8 mouse cellular contexts compared by ENCODE assay signal in genomic region chr7:66300680-66301079, GRCm38 (mm10).
DNase-seq lines count a peak whose midpoint lies in the region; ATAC-seq and TF ChIP-seq lines count a peak whose summit lies in the region.

No protein-coding gene starts in this region.

- H3K9ac ChIP-seq in kidney, postnatal 0 days (ENCODE audit: low read depth, low read length): no peak overlapping the region

- TF ChIP-seq POLR2A in lung, adult 2 months (IDR thresholded peaks at IDR 0.05; ENCODE audit: borderline replicate concordance, extremely low read depth, low read depth, low read length): no peak

- DNase-seq in CD4-positive helper T cell, adult 2 months (ENCODE audit: low read depth, low spot score): peak; percentile 78
- DNase-seq in adrenal gland, postnatal 10 days: peak; percentile 86
- peak; percentile 81 for DNase-seq in embryo, embryonic 11.5 days (ENCODE audit: low read depth, low spot score)
- peak; percentile 92 for DNase-seq in heart, embryonic 10.5 days (ENCODE audit: low spot score)
- peak; percentile 90 for DNase-seq in kidney, postnatal 0 days (ENCODE audit: low spot score)
- DNase-seq in lung, adult 2 months: peak; percentile 74
- DNase-seq in ovary, adult 18-20 months (ENCODE audit: low spot score): peak; percentile 51
- DNase-seq in thymus, adult 18-20 months: peak; percentile 26 to 43

- H3K27ac ChIP-seq in heart, embryonic 10.5 days: no peak overlapping the region
- H3K27ac ChIP-seq in kidney, postnatal 0 days: no peak overlapping the region

- no peak overlapping the region for H3K4me2 ChIP-seq in kidney, postnatal 0 days (ENCODE audit: low read length)

- ATAC-seq in kidney, postnatal 0 days (replicated peaks; ENCODE audit: low FRiP score, low read depth): peak; percentile 55

- WGBS in heart, embryonic 10.5 days: 8% methylated on average over 5 of the region's 5 CpGs
- WGBS in kidney, postnatal 0 days: 2% methylated on average over 5 of the region's 5 CpGs
- WGBS in lung, adult 2 months: 14% methylated on average over 5 of the region's 5 CpGs

- no peaks in the 10 kb centered on the region for H3K4me1 ChIP-seq in heart, embryonic 10.5 days
- no peaks in the 10 kb centered on the region for H3K4me1 ChIP-seq in kidney, postnatal 0 days (replicated peaks; ENCODE audit: insufficient read depth, low read length)
- 0 out of 2 replicates have a peak, but pooled peaks cover 2% of the 10 kb centered on the region for H3K4me1 ChIP-seq in lung, adult 2 months (ENCODE audit: control insufficient read depth, insufficient read depth, low read length)

- H3K27me3 ChIP-seq in heart, embryonic 10.5 days (ENCODE audit: insufficient read depth, poor library complexity, severe bottlenecking): no peaks in the 10 kb centered on the region; the same call in 1 of the 2 replicates
- H3K27me3 ChIP-seq in kidney, postnatal 0 days (ENCODE audit: insufficient read depth, low read length): no peaks in the 10 kb centered on the region

- peaks cover 7% of the 10 kb centered on the region; the same call in 1 of the 2 replicates for H3K36me3 ChIP-seq in heart, embryonic 10.5 days
- peaks cover 10% of the 10 kb centered on the region for H3K36me3 ChIP-seq in kidney, postnatal 0 days (ENCODE audit: insufficient read depth, low read length)

- H3K9me3 ChIP-seq in heart, embryonic 10.5 days: no peaks in the 10 kb centered on the region
- no peaks in the 10 kb centered on the region for H3K9me3 ChIP-seq in kidney, postnatal 0 days (replicated peaks; ENCODE audit: low read length)

- peak; percentile 95 for TF ChIP-seq CTCF in kidney, postnatal 0 days (IDR thresholded peaks at IDR 0.05; ENCODE audit: low read depth)
- TF ChIP-seq CTCF in lung, adult 2 months (IDR thresholded peaks at IDR 0.05; ENCODE audit: insufficient read depth, low read length): peak; percentile 81

- H3K4me3 ChIP-seq in heart, embryonic 10.5 days: no peak overlapping the region
- H3K4me3 ChIP-seq in kidney, postnatal 0 days (replicated peaks; ENCODE audit: low read depth, low read length): no peak overlapping the region
- H3K4me3 ChIP-seq in lung, adult 2 months (replicated peaks; ENCODE audit: extremely low read depth, low read depth, low read length): no peak overlapping the region

Comparison
In these comparisons a context has a peak if more than half of its experiments do, and no peak if none do; other contexts are left out.
1. DNase-seq: peak in every context shown above with its lines; median percentile 92 in heart, embryonic 10.5 days; 90 in kidney, postnatal 0 days; 86 in adrenal gland, postnatal 10 days; 81 in embryo, embryonic 11.5 days; 78 in CD4-positive helper T cell, adult 2 months; 74 in lung, adult 2 months; 51 in ovary, adult 18-20 months; 34 in thymus, adult 18-20 months.